Mouse (Mus musculus): ENCODE measurements at regions not wholly inside any gene's neighbourhood (a gene's known extent, or its start where the extent isn't known, plus 50 kb on each side); places are given as distances from the start of the nearest gene placed in this dataset.

DNA sequence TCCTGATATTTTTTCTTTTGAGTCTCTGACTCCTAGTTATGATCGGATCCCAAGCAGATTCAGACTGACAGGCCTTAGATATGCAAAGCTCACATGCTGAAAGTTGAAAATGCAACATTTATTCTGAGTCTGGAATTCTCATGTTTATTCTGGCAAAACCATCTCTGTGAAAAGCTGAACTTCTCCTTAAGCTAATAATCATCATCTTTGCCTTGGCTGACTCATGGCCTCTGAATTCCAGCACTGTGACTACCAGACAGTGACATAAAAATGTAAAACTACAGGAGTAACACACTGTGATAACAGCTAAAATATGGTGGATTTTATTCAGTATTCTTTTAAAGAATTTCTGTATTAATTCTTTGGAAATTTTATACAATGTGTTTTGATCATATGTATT, 680.4 kb upstream of the Lrrc4c start:
- TF ChIP-seq EP300 (IDR thresholded peaks at IDR 0.05) (no peak), CTCF (IDR thresholded peaks at IDR 0.05) (no peak)

Data from lung, postnatal 0 days (tissue).